Mouse (Mus musculus): Measurements from ENCODE around the gene Insyn1.

The Insyn1 gene

GRCm38 (mm10) chr9:58489133-58489864 is 896 bp downstream of the Insyn1 start:
- DNase-seq: no peak

- DNase-seq: no peak
Measured at GRCm38 (mm10) chr9:58489865-58490165, 1.4 kb downstream of the Insyn1 start.

GRCm38 (mm10) chr9:58490391-58490790 is 2.0 kb downstream of the Insyn1 start:
- no peak for DNase-seq

- no peak for DNase-seq
Measured at GRCm38 (mm10) chr9:58495035-58495434, 6.6 kb downstream of the Insyn1 start.

DNA sequence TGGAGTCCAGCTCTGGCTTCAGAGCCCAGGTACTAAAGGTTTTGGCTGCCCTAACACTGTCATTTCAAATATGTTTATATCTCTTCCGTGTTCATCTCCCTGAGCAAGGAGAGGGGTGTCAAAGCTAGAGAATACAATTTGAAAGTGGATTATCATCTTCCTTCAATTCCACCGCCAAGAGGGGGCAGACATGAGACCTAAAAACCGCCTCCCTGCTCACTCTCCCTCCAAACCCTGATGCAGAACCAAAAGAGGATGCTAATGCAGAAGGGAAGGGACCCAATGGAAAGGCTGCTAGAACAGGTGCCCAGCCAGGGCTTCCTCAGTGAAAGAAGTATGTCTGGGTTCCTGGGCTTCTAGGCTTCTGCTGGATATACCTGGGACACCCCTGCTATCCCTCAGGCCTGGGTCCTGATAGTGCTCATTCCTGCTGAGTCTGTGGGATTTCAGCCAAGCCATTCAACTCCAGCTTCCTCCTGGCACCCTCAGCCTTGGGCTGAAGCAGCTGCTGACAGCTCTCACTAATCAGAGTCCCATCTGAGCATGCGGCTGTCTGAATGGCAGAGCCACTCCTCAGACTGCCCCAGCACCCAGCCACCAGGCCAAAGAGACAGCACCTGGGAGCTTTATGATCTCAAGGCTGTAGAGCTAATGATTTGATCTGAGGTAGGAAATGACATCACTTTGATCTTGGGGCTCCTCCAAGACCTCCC is 8.2 kb downstream of the Insyn1 start:
- DNase-seq: no peak

DNA sequence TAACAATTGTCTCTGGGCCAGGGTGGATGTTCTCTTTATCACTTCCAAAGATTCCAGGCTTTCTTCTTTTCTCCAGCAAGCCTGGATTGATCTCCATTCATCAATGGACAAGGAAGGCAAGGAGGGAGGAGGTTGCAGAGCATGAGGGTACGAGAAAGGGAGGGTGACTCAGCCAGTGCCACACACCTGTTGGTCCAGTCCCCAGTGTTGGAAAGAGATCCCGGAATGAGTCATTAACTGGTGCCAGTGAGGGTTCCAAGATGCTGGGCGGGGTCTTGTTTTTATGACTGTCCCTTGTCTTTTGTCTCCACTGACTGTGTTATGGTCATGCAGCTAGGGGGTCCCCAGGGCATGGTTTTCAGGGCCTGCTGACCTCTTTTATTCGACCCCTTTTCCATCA is 9.5 kb downstream of the Insyn1 start:
- no peak for DNase-seq

DNA sequence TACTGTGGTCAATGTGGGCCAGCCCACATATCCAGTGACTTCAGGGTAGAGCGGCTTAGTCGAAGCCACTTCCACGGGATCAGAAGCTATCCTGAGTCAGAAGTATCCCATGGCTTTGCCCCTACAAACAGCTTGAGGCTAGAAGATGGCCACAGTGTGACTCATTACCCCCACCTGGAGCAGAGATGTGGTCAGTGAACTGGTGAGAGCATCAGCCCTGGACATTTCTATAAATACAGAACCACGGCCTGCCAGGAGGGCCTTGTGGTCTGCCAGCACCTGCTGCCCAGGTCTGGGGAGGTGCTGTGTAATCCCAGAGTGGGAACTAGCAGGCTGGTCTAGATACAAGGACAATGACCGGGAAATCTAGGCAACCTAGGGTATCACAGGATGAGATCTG is 12.5 kb downstream of the Insyn1 start:
- DNase-seq: no peak

GRCm38 (mm10) chr9:58507216-58508005 is 19.0 kb downstream of the Insyn1 start:
- DNase-seq: no peak

DNA sequence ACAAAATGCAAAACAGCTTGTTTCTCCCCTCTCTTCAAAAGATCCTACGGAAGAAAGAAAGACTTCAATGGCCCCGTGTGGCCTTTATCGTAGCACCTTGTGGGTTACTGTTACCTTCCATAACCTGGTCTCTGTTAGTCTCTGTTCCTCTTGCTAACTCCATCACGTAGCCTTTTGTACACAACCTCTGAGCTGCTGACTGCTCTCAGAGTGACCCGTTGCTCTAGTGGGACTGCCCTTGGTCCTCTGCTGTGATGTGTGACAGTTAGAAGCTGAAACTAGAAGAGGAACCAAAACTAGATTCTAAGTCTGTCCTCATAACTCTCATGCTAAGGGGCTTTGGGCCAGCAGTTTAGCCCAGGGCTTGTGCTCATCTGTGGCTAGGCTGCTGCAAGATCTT is 22.0 kb downstream of the Insyn1 start:
- DNase-seq: no peak

DNA sequence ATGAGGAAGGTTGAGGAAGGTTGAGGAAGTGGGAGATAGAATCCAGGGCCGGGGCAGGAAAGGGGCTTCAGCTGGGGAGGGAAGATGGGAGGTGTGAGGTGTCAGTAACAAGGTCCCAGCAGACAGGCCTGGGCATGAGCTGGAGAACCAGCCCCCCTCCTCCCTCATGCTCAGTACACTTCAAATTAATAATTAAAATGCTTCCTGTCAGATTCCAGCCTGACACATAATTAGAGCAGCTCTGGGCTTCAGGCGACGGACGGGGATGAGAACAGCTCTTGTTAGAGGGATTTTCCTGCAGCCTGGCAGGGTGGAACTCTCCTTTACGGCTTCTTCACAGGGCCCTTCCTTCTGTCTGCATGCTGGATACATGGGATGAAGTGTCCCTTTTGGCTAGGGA is 25.3 kb downstream of the Insyn1 start:
- DNase-seq: no peak

DNA sequence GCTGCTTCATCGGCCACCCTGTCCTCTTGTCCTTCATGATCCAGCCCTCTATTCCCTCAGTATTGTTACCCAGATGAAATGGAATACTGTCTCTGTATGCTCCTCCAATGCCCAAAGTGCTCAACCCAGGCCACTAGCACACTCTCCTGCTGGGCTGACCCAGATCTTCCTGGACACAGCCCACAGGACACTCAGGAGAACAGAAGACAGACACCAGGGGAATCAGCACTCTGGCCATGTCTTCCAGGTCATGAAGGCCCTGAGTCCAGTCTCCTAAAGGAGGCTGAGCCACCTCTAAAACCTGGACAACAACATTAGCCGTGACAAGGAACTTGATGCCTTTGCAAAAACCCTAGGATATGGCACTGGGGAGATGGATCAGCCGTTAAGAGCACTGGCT is 28.1 kb downstream of the Insyn1 start:
- no peak for DNase-seq

DNA sequence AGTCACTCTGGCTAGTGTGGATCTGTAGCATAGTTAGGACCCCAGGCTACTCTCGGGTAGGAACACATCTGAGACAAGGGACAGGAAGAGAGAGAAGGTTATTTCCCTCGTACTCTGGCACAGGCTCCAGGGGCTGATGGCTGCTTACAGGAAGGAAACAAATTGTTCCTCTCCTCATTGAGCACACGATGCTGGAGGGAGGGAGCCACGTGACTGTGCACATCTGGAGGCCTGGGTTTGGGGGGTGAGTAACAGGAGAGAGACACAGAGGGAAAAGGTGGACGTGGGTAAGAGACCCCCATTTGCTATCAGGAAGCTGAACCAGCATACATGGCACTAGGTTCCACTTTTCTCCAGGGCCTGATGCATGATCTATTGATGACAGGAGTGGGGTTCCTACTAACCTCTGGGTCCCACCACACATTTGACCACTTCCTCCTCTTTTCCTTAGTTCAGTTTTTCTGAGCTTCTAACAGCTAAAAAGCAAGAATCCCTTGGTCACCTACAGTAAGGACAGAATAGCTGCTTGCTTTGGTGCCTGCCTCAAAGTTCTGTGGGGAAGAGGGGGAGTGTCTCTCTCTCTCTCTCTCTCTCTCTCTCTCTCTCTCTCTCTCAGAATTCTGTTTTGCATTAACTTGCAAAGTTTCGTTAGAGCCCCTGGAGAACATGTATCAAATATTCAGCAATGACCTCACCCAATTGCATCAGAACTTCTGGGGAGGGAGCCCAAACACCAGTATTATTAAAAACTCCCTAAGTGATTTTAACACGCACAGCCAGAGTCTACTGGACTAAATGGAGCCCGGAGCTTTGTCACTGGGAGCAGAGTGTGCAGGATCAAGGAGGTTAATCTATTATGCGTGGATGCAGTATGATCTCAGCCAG is 29.7 kb downstream of the Insyn1 start:
- no peak for DNase-seq

DNA sequence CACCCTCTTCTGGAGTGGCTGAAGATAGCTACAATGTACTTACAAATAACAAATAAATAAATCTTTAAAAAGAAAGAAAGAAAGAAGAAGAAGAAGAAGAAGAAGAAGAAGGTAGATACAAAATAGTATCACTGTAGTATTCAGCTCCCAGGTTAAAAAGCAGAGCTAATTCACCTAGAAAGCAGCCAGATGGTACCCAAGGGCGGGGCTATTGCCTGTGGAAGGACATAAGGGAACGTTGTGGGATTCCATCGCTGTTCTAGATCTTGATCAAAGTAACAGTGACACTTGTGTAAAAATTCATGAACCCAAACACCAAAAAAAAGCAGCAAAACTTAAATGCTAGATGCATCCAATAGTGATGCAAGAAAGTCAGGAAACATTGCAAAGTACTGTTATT is 31.6 kb downstream of the Insyn1 start:
- no peak for DNase-seq

- DNase-seq: no peak
Measured at GRCm38 (mm10) chr9:58520816-58521581, 32.6 kb downstream of the Insyn1 start.

GRCm38 (mm10) chr9:58521883-58522423 is 33.5 kb downstream of the Insyn1 start:
- no peak for DNase-seq

- no peak for DNase-seq
Measured at GRCm38 (mm10) chr9:58525108-58525507, 36.7 kb downstream of the Insyn1 start.

- no peak for DNase-seq
Measured at GRCm38 (mm10) chr9:58527841-58528240, 39.4 kb downstream of the Insyn1 start.

GRCm38 (mm10) chr9:58530407-58530806 is 42.0 kb downstream of the Insyn1 start:
- DNase-seq: no peak

- no peak for DNase-seq
Measured at GRCm38 (mm10) chr9:58532236-58532635, 43.8 kb downstream of the Insyn1 start.

GRCm38 (mm10) chr9:58533322-58533721 is 44.9 kb downstream of the Insyn1 start:
- DNase-seq: no peak

GRCm38 (mm10) chr9:58534766-58535165 is 46.4 kb downstream of the Insyn1 start:
- peak; percentile 71 for DNase-seq

Data from kidney, adult 9 months (tissue).